Mouse (Mus musculus) brain, embryonic 14.5 days (tissue): ENCODE data around the gene Pex1. TPM values are rescaled to one million over a fixed set of nuclear protein-coding genes. Genes with fewer than 3 reads are reported as not detected.
"Not testable (repeated sequence)": the region's sequence is repeated elsewhere in the genome, so short reads cannot be mapped to it uniquely, and the experiment has no call there.

Experiments
- DNase-seq: peaks from one replicate; pipeline ENCODE4 v3.0.0-alpha.2; 2011; ENCODE audit warnings: low read depth
- CTCF ChIP-seq: fragments of 200-500 bp; IDR thresholded peaks from 2 replicates; pipeline ENCODE4 v1.5.1; 2012; ENCODE audit warnings: inconsistent platforms, mild to moderate bottlenecking, moderate library complexity, borderline replicate concordance; ENCODE audit not compliant: insufficient read depth, insufficient read length; ENCODE audit errors: extremely low read depth
- POLR2A ChIP-seq: fragments of 200-500 bp; IDR thresholded peaks from 2 replicates; pipeline ENCODE4 v1.6.1; 2012; ENCODE audit warnings: mild to moderate bottlenecking, inconsistent platforms, borderline replicate concordance; ENCODE audit not compliant: poor library complexity, insufficient read depth, insufficient read length, severe bottlenecking; ENCODE audit errors: extremely low read depth
- polyA plus RNA-seq: library from polyadenylated mRNA; depleted of rRNA; stranded (reverse); fragments of >200 nt; gene quantifications from 2 replicates; pipeline ENCODE4 v1.2.3, GENCODE M21; 2012

Pex1 gene
- polyA plus RNA-seq, 1 experiment, result 24.7 TPM

GRCm38 (mm10) chr5:3645326-3645725 lies 49.5 kb downstream of the Pex1 start:
- no peak for DNase-seq
- no peak for TF ChIP-seq CTCF
- no peak for TF ChIP-seq POLR2A

- no peak for DNase-seq
Measured at GRCm38 (mm10) chr5:3646539-3646938, 50.7 kb downstream of the Pex1 start.

GRCm38 (mm10) chr5:3646991-3647707 lies 51.3 kb downstream of the Pex1 start:
- TF ChIP-seq CTCF (peak; percentile 52; the same call in 1 of the 2 replicates), POLR2A (no peak)

More at GRCm38 (mm10) chr5:3646539-3646938, 50.7 kb downstream of the Pex1 start:
- TF ChIP-seq CTCF, result no peak
- TF ChIP-seq POLR2A, result no peak

GRCm38 (mm10) chr5:3647708-3648121 lies 51.8 kb downstream of the Pex1 start:
- peak; percentile 93 for DNase-seq
- TF ChIP-seq CTCF (peak; percentile 40; the same call in 1 of the 2 replicates), POLR2A (peak; percentile 92)

More at GRCm38 (mm10) chr5:3646991-3647707, 51.3 kb downstream of the Pex1 start:
- DNase-seq, result peak; percentile 84

GRCm38 (mm10) chr5:3648206-3648848 lies 52.5 kb downstream of the Pex1 start:
- no peak for TF ChIP-seq POLR2A
- TF ChIP-seq CTCF, result no peak
- peak; percentile 16 for DNase-seq

GRCm38 (mm10) chr5:3648849-3649210 lies 53.0 kb downstream of the Pex1 start:
- no peak for TF ChIP-seq POLR2A
- TF ChIP-seq CTCF, result no peak
- no peak for DNase-seq

GRCm38 (mm10) chr5:3650881-3651280 lies 55.0 kb downstream of the Pex1 start, which contains the start of gene Tmbim7:
Tmbim7 (plus strand) TSS chr5:3651181.
- DNase-seq, result no peak
- TF ChIP-seq POLR2A (no peak), CTCF (no peak)

- TF ChIP-seq CTCF, result no peak
- no peak for TF ChIP-seq POLR2A
Measured at GRCm38 (mm10) chr5:3651621-3652020, 55.8 kb downstream of the Pex1 start.

GRCm38 (mm10) chr5:3652903-3653575 lies 57.2 kb downstream of the Pex1 start:
- DNase-seq, result not testable (repeated sequence)

More at GRCm38 (mm10) chr5:3651621-3652020, 55.8 kb downstream of the Pex1 start:
- no peak for DNase-seq

GRCm38 (mm10) chr5:3653801-3654200 lies 57.9 kb downstream of the Pex1 start:
- DNase-seq, result no peak

GRCm38 (mm10) chr5:3657085-3657484 lies 61.2 kb downstream of the Pex1 start, which contains the start of gene Gatad1:
Gatad1 (minus strand) TSS chr5:3657185.
- TF ChIP-seq CTCF (no peak), POLR2A (no peak)
- no peak for DNase-seq

More at GRCm38 (mm10) chr5:3653801-3654200, 57.9 kb downstream of the Pex1 start:
- TF ChIP-seq CTCF (no peak), POLR2A (no peak)

- no peak for DNase-seq
- no peak for TF ChIP-seq CTCF
- no peak for TF ChIP-seq POLR2A
Measured at GRCm38 (mm10) chr5:3665225-3665624, 69.4 kb downstream of the Pex1 start.
